Mouse (Mus musculus): ENCODE results near the gene Rab5b.

DNA sequence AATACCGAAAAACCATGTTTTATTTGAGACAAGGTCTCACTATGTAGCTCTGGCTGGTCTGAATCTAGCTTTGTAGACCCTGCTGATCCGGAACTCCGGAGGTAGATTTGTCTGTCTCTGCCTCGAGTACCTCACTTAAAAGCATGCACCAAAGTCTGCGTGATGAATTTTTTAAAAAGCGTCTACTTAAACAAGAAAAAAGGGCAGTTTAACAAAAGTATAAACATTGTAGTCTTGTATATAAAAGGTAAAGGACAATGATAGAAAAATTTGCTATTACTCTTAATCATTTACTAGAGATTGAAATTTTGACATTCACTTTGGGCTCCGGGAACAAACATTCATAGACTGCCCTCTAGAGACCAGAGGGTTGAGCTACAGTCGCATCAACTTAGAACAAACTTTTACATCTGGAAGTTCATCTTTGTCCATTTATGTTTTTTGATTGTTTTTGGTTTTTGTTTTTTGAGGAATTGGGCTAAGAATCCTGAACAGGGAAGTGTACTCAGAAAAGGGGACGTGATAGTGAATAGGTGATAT is 21.5 kb downstream of the Rab5b start:
- TF ChIP-seq CTCF (IDR thresholded peaks at IDR 0.05; ENCODE audit: low read depth) (peak; percentile 56), EP300 (IDR thresholded peaks at IDR 0.05; ENCODE audit: low read depth) (no peak)
